Mouse (Mus musculus): ENCODE data around the gene Ripk1. TPM values are rescaled to one million over a fixed set of nuclear protein-coding genes. Genes with fewer than 3 reads are reported as not detected.
"Not testable (repeated sequence)": the region's sequence is repeated elsewhere in the genome, so short reads cannot be mapped to it uniquely, and the experiment has no call there.

Gene Ripk1
- polyA plus RNA-seq, 2 experiments, result 4.7 to 11.2 TPM

GRCm38 (mm10) chr13:34072847-34073246 lies 70.7 kb downstream of the Ripk1 start:
- ATAC-seq (ENCODE audit: insufficient read depth), result no peak
- no peak for TF ChIP-seq EP300 (IDR thresholded peaks at IDR 0.05; ENCODE audit: low read depth)
- TF ChIP-seq CTCF (IDR thresholded peaks at IDR 0.05; ENCODE audit: low read depth), result no peak
- Histone ChIP-seq H3K4me1 (replicated peaks; ENCODE audit: control insufficient read depth in 2 of 2, insufficient read depth in 2 of 2, low read length in 1 of 2) (peaks cover 6 to 11% of the 10 kb centered on the region in 2 experiments), H3K27me3 (ENCODE audit: control insufficient read depth, insufficient read depth, low read length) (no peaks in the 10 kb centered on the region), H3K9me3 (ENCODE audit: control insufficient read depth, low read length) (no peaks in the 10 kb centered on the region), H3K4me3 (ENCODE audit: insufficient read depth in 1 of 2, low read depth in 2 of 2, low read length in 2 of 2) (no peak overlapping the region), H3K9ac (replicated peaks) (no peak overlapping the region), H3K27ac (no peak overlapping the region), H3K36me3 (replicated peaks; ENCODE audit: control insufficient read depth, insufficient read depth, low read depth) (no peaks in the 10 kb centered on the region; the same call in 1 of the 2 replicates), H3K4me2 (ENCODE audit: low read depth) (no peak overlapping the region)
- WGBS (ENCODE audit: insufficient replicate concordance), result 75% methylated on average over 3 of the region's 3 CpGs
- no peak for DNase-seq (ENCODE audit: low read depth in 3 of 3, low spot score in 3 of 3)

GRCm38 (mm10) chr13:34074441-34074840 lies 72.3 kb downstream of the Ripk1 start:
- not testable (repeated sequence) for H3K9ac ChIP-seq (replicated peaks); H3K27ac ChIP-seq; ATAC-seq (ENCODE audit: insufficient read depth); H3K9me3 ChIP-seq (ENCODE audit: control insufficient read depth, low read length); DNase-seq (ENCODE audit: low read depth in 3 of 3, low spot score in 3 of 3); H3K4me3 ChIP-seq (ENCODE audit: insufficient read depth in 1 of 2, low read depth in 2 of 2, low read length in 2 of 2); H3K4me2 ChIP-seq (ENCODE audit: low read depth); H3K36me3 ChIP-seq (replicated peaks; ENCODE audit: control insufficient read depth, insufficient read depth, low read depth); H3K27me3 ChIP-seq (ENCODE audit: control insufficient read depth, insufficient read depth, low read length)
- 81% methylated on average over 9 of the region's 17 CpGs for WGBS (ENCODE audit: insufficient replicate concordance)
- peaks cover 6 to 17% of the 10 kb centered on the region in 2 experiments for H3K4me1 ChIP-seq (replicated peaks; ENCODE audit: control insufficient read depth in 2 of 2, insufficient read depth in 2 of 2, low read length in 1 of 2)

DNA sequence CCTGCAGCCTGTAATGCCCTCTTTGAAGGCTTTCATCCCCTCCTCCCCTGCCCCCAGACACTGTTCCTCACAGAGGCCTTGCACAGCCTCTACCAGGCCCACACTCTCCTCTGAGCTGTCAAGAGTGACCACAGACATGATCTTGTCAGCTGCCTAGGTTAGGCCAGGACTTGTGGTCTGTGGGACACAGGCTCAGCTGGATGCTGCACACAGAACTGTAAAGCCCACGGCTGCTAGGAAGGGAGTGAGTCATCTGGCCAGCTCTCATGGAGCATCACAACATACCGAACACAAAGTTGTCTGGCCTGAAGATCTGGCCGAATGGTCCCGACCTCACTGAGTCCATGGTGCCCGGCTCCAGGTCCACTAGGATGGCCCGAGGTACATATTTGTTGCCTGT lies 73.7 kb downstream of the Ripk1 start:
- ATAC-seq (ENCODE audit: insufficient read depth); H3K36me3 ChIP-seq (replicated peaks; ENCODE audit: control insufficient read depth, insufficient read depth, low read depth); H3K27ac ChIP-seq; DNase-seq (ENCODE audit: low read depth in 3 of 3, low spot score in 3 of 3); H3K4me3 ChIP-seq (ENCODE audit: insufficient read depth in 1 of 2, low read depth in 2 of 2, low read length in 2 of 2); H3K9ac ChIP-seq (replicated peaks); H3K9me3 ChIP-seq (ENCODE audit: control insufficient read depth, low read length); H3K27me3 ChIP-seq (ENCODE audit: control insufficient read depth, insufficient read depth, low read length); H3K4me2 ChIP-seq (ENCODE audit: low read depth): not testable (repeated sequence)
- peaks cover 6 to 15% of the 10 kb centered on the region in 2 experiments for H3K4me1 ChIP-seq (replicated peaks; ENCODE audit: control insufficient read depth in 2 of 2, insufficient read depth in 2 of 2, low read length in 1 of 2)
- 63% methylated on average over 6 of the region's 6 CpGs for WGBS (ENCODE audit: insufficient replicate concordance)

GRCm38 (mm10) chr13:34076561-34077491 lies 74.7 kb downstream of the Ripk1 start:
- H3K9ac ChIP-seq (replicated peaks), result peak overlapping the region; percentile 84
- H3K27me3 ChIP-seq (ENCODE audit: control insufficient read depth, insufficient read depth, low read length), result no peaks in the 10 kb centered on the region
- H3K36me3 ChIP-seq (replicated peaks; ENCODE audit: control insufficient read depth, insufficient read depth, low read depth), result no peaks in the 10 kb centered on the region; the same call in 1 of the 2 replicates
- TF ChIP-seq EP300 (IDR thresholded peaks at IDR 0.05; ENCODE audit: low read depth) (no peak), CTCF (IDR thresholded peaks at IDR 0.05; ENCODE audit: low read depth) (no peak)
- no peaks in the 10 kb centered on the region for H3K9me3 ChIP-seq (ENCODE audit: control insufficient read depth, low read length)
- WGBS (ENCODE audit: insufficient replicate concordance), result 38% methylated on average over 20 of the region's 20 CpGs
- DNase-seq (ENCODE audit: low read depth in 3 of 3, low spot score in 3 of 3) (peak in 2 of 3 experiments; percentile 36 to 48), ATAC-seq (ENCODE audit: insufficient read depth) (peak; percentile 55; the same call in 1 of the 2 replicates)
- peak overlapping the region; percentile 92 for H3K4me2 ChIP-seq (ENCODE audit: low read depth)
- H3K4me3 ChIP-seq (ENCODE audit: insufficient read depth in 1 of 2, low read depth in 2 of 2, low read length in 2 of 2), result peak overlapping the region; percentile 63 to 76
- peaks cover 6 to 15% of the 10 kb centered on the region in 2 experiments for H3K4me1 ChIP-seq (replicated peaks; ENCODE audit: control insufficient read depth in 2 of 2, insufficient read depth in 2 of 2, low read length in 1 of 2)
- H3K27ac ChIP-seq, result no peak overlapping the region; the same call in 1 of the 2 replicates

- H3K27ac ChIP-seq, result peak within 1 kb of the TSS; percentile 51
- WGBS (ENCODE audit: insufficient replicate concordance), result under 1% methylated on average over 45 of the region's 45 CpGs
Measured at GRCm38 (mm10) chr13:34077492-34078271, 75.5 kb downstream of the Ripk1 start, which contains the start of gene Tubb2a. Gene Tubb2a, minus strand, starts transcription at chr13:34078007.

More at GRCm38 (mm10) chr13:34077492-34078271, 75.5 kb downstream of the Ripk1 start, which contains the start of gene Tubb2a:
- peaks cover 6 to 15% of the 10 kb centered on the region in 2 experiments for H3K4me1 ChIP-seq (replicated peaks; ENCODE audit: control insufficient read depth in 2 of 2, insufficient read depth in 2 of 2, low read length in 1 of 2)
- DNase-seq (ENCODE audit: low read depth in 3 of 3, low spot score in 3 of 3) (peak; percentile 70 to 79 (median 78)), ATAC-seq (ENCODE audit: insufficient read depth) (peak; percentile 89)
- peak within 1 kb of the TSS; percentile 71 to 76 for H3K4me3 ChIP-seq (ENCODE audit: insufficient read depth in 1 of 2, low read depth in 2 of 2, low read length in 2 of 2)
- H3K9ac ChIP-seq (replicated peaks), result peak within 1 kb of the TSS; percentile 84
- H3K9me3 ChIP-seq (ENCODE audit: control insufficient read depth, low read length), result no peaks in the 10 kb centered on the region
- no peaks in the 10 kb centered on the region; the same call in 1 of the 2 replicates for H3K36me3 ChIP-seq (replicated peaks; ENCODE audit: control insufficient read depth, insufficient read depth, low read depth)
- peak within 1 kb of the TSS; percentile 92 for H3K4me2 ChIP-seq (ENCODE audit: low read depth)
- TF ChIP-seq CTCF (IDR thresholded peaks at IDR 0.05; ENCODE audit: low read depth) (peak; percentile 61), EP300 (IDR thresholded peaks at IDR 0.05; ENCODE audit: low read depth) (no peak)
- no peaks in the 10 kb centered on the region for H3K27me3 ChIP-seq (ENCODE audit: control insufficient read depth, insufficient read depth, low read length)

All from liver, embryonic 14.5 days (tissue).